Mouse (Mus musculus): ENCODE data around the gene Pstk.

- no peak for TF ChIP-seq CTCF (IDR thresholded peaks at IDR 0.05; ENCODE audit: control insufficient read depth, insufficient read depth, insufficient read length)
- no peak for TF ChIP-seq CEBPB (IDR thresholded peaks at IDR 0.05; ENCODE audit: low read depth)
- no peak for TF ChIP-seq MAX (IDR thresholded peaks at IDR 0.05)
- no peak for TF ChIP-seq USF1 (IDR thresholded peaks at IDR 0.05; ENCODE audit: low read depth)
- no peak for TF ChIP-seq MYOD1 (IDR thresholded peaks at IDR 0.05; ENCODE audit: control insufficient read depth, insufficient read length, low read depth)
- TF ChIP-seq FOSL1 (IDR thresholded peaks at IDR 0.05; ENCODE audit: insufficient read depth, low read length, poor library complexity, severe bottlenecking): no peak
- no peak for TF ChIP-seq MYOG (IDR thresholded peaks at IDR 0.05; ENCODE audit: control insufficient read depth, extremely low read depth, insufficient read length)
These were observed 39.3 kb upstream of the Pstk start for GRCm38 (mm10) chr7:131331688-131332087.

Data from C2C12 (cell line).